Mouse (Mus musculus) heart, embryonic 14.5 days (tissue): ENCODE measurements around the gene Trpc7. TPM values are rescaled to one million over a fixed set of nuclear protein-coding genes. Genes with fewer than 3 reads are reported as not detected.

Experiments
- ATAC-seq: fragments of 200-750 bp; cut with Nextera tagmentation; 2 replicates; pipeline ENCODE4 v1.8.0; 2017; ENCODE audit warnings: low read depth, moderate TSS enrichment; ENCODE audit not compliant: insufficient number of reproducible peaks, insufficient read depth, low FRiP score
- H3K27ac ChIP-seq, 2 experiments: fragments of 200-500 bp in 1 of 2; fragments of 300-500 bp in 1 of 2; sonication (generic) in 1 of 2; replicated peaks in 1 of 2; 2 replicates each; pipeline ENCODE4 v1.5.1; 2012 to 2014; ENCODE audit warnings: low read depth in 2 of 2, low read length in 2 of 2, control low read depth in 1 of 2, mild to moderate bottlenecking in 1 of 2, mixed read lengths in 1 of 2; ENCODE audit not compliant: control insufficient read depth in 1 of 2, insufficient read depth in 1 of 2
- H3K27me3 ChIP-seq: fragments of 300-500 bp; sonication (generic); 2 replicates; pipeline ENCODE4 v1.6.1; 2014; ENCODE audit warnings: mild to moderate bottlenecking, low read length, control low read depth; ENCODE audit not compliant: control insufficient read depth, insufficient read depth
- H3K36me3 ChIP-seq: fragments of 300-500 bp; sonication (generic); 2 replicates; pipeline ENCODE4 v1.6.1; 2014; ENCODE audit warnings: mild to moderate bottlenecking, control low read depth, low read length, mixed read lengths; ENCODE audit not compliant: control insufficient read depth, insufficient read depth
- H3K4me1 ChIP-seq, 2 experiments: fragments of 200-500 bp in 1 of 2; fragments of 300-500 bp in 1 of 2; sonication (generic) in 1 of 2; 2 replicates each; pipeline ENCODE4 v1.6.1; 2012 to 2014; ENCODE audit warnings: low read length in 2 of 2, control low read depth in 1 of 2, mixed read lengths in 1 of 2; ENCODE audit not compliant: control insufficient read depth in 2 of 2, insufficient read depth in 2 of 2
- H3K4me2 ChIP-seq: fragments of 300-500 bp; sonication (generic); 2 replicates; pipeline ENCODE4 v1.6.1; 2014; ENCODE audit warnings: mild to moderate bottlenecking, low read length
- H3K4me3 ChIP-seq, 2 experiments: fragments of 200-500 bp in 1 of 2; fragments of 300-500 bp in 1 of 2; sonication (generic) in 1 of 2; 2 replicates each; pipeline ENCODE4 v1.5.1; 2012 to 2014; ENCODE audit warnings: low read length in 2 of 2, mild to moderate bottlenecking in 2 of 2, control low read depth in 1 of 2, low read depth in 1 of 2, moderate library complexity in 1 of 2; ENCODE audit not compliant: control insufficient read depth in 1 of 2, insufficient read depth in 1 of 2
- H3K9ac ChIP-seq: fragments of 300-500 bp; sonication (generic); 2 replicates; pipeline ENCODE4 v1.6.1; 2014; ENCODE audit warnings: mild to moderate bottlenecking, low read length
- H3K9me3 ChIP-seq: fragments of 300-500 bp; sonication (generic); 2 replicates; pipeline ENCODE4 v1.6.1; 2016; ENCODE audit warnings: low read length, control low read depth; ENCODE audit not compliant: control insufficient read depth
- WGBS: fragments of 180-500 bp; shearing (Covaris S2); extraction: QIAGEN DNeasy Blood & Tissue Kit; methylation state at CpG from one replicate; pipeline ENCODE4 v1.1.7; 2014; 5-methylcytosine and 5-hydroxymethylcytosine counted together
- polyA plus RNA-seq: library from polyadenylated mRNA; unstranded; fragments of >200 nt; fragmentation: Nextera tagmentation; extraction: Ambion mirVana; gene quantifications from 2 replicates; pipeline ENCODE4 v1.2.1, GENCODE M21; 2014

Trpc7 gene
- polyA plus RNA-seq, 1 experiment from 2014 or later = not detected

GRCm38 (mm10) chr13:56790683-56791082, 105.1 kb downstream of the Trpc7 start:
- H3K27me3 ChIP-seq = no peaks in the 10 kb centered on the region
- H3K9ac ChIP-seq = no peak overlapping the region
- H3K27ac ChIP-seq = no peak overlapping the region
- H3K36me3 ChIP-seq = no peaks in the 10 kb centered on the region
- no peak overlapping the region for H3K4me3 ChIP-seq
- no peak overlapping the region for H3K4me2 ChIP-seq
- no peak for ATAC-seq
- WGBS = 90% methylated on average over 3 of the region's 3 CpGs
- H3K9me3 ChIP-seq = no peaks in the 10 kb centered on the region
- peaks cover 7 to 12% of the 10 kb centered on the region in 2 experiments for H3K4me1 ChIP-seq

GRCm38 (mm10) chr13:56782621-56783020, 113.2 kb downstream of the Trpc7 start:
- 77% methylated on average over 1 of the region's 1 CpGs for WGBS
- ATAC-seq = no peak

GRCm38 (mm10) chr13:56781697-56782096, 114.1 kb downstream of the Trpc7 start:
- peaks cover 30 to 34% of the 10 kb centered on the region in 2 experiments for H3K4me1 ChIP-seq
- H3K27me3 ChIP-seq = no peaks in the 10 kb centered on the region
- H3K4me3 ChIP-seq = no peak overlapping the region
- no peak for ATAC-seq
- no peak overlapping the region for H3K27ac ChIP-seq
- no peaks in the 10 kb centered on the region for H3K9me3 ChIP-seq
- 83% methylated on average over 3 of the region's 3 CpGs for WGBS
- H3K9ac ChIP-seq = no peak overlapping the region
- H3K36me3 ChIP-seq = no peaks in the 10 kb centered on the region
- no peak overlapping the region for H3K4me2 ChIP-seq

More at GRCm38 (mm10) chr13:56782621-56783020, 113.2 kb downstream of the Trpc7 start:
- H3K27me3 ChIP-seq = no peaks in the 10 kb centered on the region
- no peaks in the 10 kb centered on the region for H3K36me3 ChIP-seq
- H3K27ac ChIP-seq = no peak overlapping the region
- peaks cover 21 to 24% of the 10 kb centered on the region in 2 experiments for H3K4me1 ChIP-seq
- H3K9ac ChIP-seq = no peak overlapping the region
- no peak overlapping the region for H3K4me2 ChIP-seq
- H3K9me3 ChIP-seq = no peaks in the 10 kb centered on the region
- no peak overlapping the region for H3K4me3 ChIP-seq

GRCm38 (mm10) chr13:56780746-56781469, 114.9 kb downstream of the Trpc7 start:
- ATAC-seq = no peak
- Histone ChIP-seq H3K9ac (no peak overlapping the region; the same call in 1 of the 2 replicates), H3K36me3 (no peaks in the 10 kb centered on the region), H3K27ac (no peak overlapping the region), H3K4me1 (peaks cover 37 to 41% of the 10 kb centered on the region in 2 experiments), H3K9me3 (no peaks in the 10 kb centered on the region), H3K27me3 (no peaks in the 10 kb centered on the region), H3K4me3 (no peak overlapping the region), H3K4me2 (no peak overlapping the region)
- WGBS = 50% methylated on average over 13 of the region's 13 CpGs

GRCm38 (mm10) chr13:56774304-56774703, 121.5 kb downstream of the Trpc7 start:
- Histone ChIP-seq H3K27ac (no peak overlapping the region), H3K4me1 (peaks cover 35 to 39% of the 10 kb centered on the region in 2 experiments), H3K4me3 (no peak overlapping the region), H3K9me3 (no peaks in the 10 kb centered on the region), H3K36me3 (no peaks in the 10 kb centered on the region), H3K9ac (no peak overlapping the region), H3K4me2 (no peak overlapping the region), H3K27me3 (no peaks in the 10 kb centered on the region)
- no peak for ATAC-seq
- 63% methylated on average over 5 of the region's 5 CpGs for WGBS

GRCm38 (mm10) chr13:56773262-56773870, 122.4 kb downstream of the Trpc7 start:
- Histone ChIP-seq H3K4me1 (peaks cover 29 to 31% of the 10 kb centered on the region in 2 experiments), H3K27ac (no peak overlapping the region), H3K9me3 (no peaks in the 10 kb centered on the region), H3K4me3 (no peak overlapping the region), H3K27me3 (no peaks in the 10 kb centered on the region), H3K9ac (no peak overlapping the region), H3K4me2 (no peak overlapping the region), H3K36me3 (no peaks in the 10 kb centered on the region)
- 41% methylated on average over 14 of the region's 14 CpGs for WGBS
- no peak for ATAC-seq

- Histone ChIP-seq H3K9me3 (0 out of 2 replicates have a peak, but pooled peaks cover 3% of the 10 kb centered on the region), H3K27ac (no peak overlapping the region)
- no peak for ATAC-seq
Measured at GRCm38 (mm10) chr13:56772592-56772991, 123.2 kb downstream of the Trpc7 start.

More at GRCm38 (mm10) chr13:56772592-56772991, 123.2 kb downstream of the Trpc7 start:
- Histone ChIP-seq H3K4me2 (no peak overlapping the region), H3K4me3 (no peak overlapping the region), H3K36me3 (no peaks in the 10 kb centered on the region), H3K4me1 (peaks cover 26 to 28% of the 10 kb centered on the region in 2 experiments), H3K27me3 (no peaks in the 10 kb centered on the region), H3K9ac (no peak overlapping the region)
- WGBS = 53% methylated on average over 3 of the region's 3 CpGs
